Mouse (Mus musculus) kidney, adult 2 months (tissue): ENCODE data around the gene Tesc.

Experiments used
- CTCF ChIP-seq: fragments of 200-500 bp; conservative IDR thresholded peaks from 2 replicates; pipeline ENCODE4 v1.5.1; 2011; ENCODE audit warnings: low read depth, mild to moderate bottlenecking, control low read depth, low read length, moderate library complexity, mixed read lengths; ENCODE audit not compliant: insufficient read depth, insufficient read length
- POLR2A ChIP-seq: fragments of 200-500 bp; IDR thresholded peaks from one replicate; pipeline ENCODE4 v1.6.1; 2011; ENCODE audit warnings: low read depth, low read length, control low read depth

GRCm38 (mm10) chr5:118017527-118017926, 10.0 kb upstream of the Tesc start:
- TF ChIP-seq CTCF: no peak
- TF ChIP-seq POLR2A: no peak
